Mouse (Mus musculus) liver, embryonic 14.5 days (tissue): ENCODE data around the gene Dupd1. TPM values are rescaled to one million over a fixed set of nuclear protein-coding genes. Genes with fewer than 3 reads are reported as not detected.

ENCODE experiments used
- ATAC-seq: fragments of 200-750 bp; cut with Nextera tagmentation; 2 replicates; pipeline ENCODE4 v1.8.0; 2017; ENCODE audit warnings: moderate number of reproducible peaks, mild to moderate bottlenecking, moderate library complexity; ENCODE audit not compliant: insufficient read depth
- DNase-seq, 3 experiments: peaks; one replicate each; pipeline ENCODE4 v3.0.0-alpha.2; 2012 to 2013; ENCODE audit warnings: low read depth in 3 of 3, low spot score in 3 of 3
- H3K27ac ChIP-seq: fragments of 300-500 bp; sonication (generic); 2 replicates; pipeline ENCODE4 v1.5.1; 2014; ENCODE audit warnings: moderate library complexity, mild to moderate bottlenecking, control low read depth, inconsistent platforms
- H3K27me3 ChIP-seq: fragments of 300-500 bp; sonication (generic); 2 replicates; pipeline ENCODE4 v1.6.1; 2014; ENCODE audit warnings: mild to moderate bottlenecking, low read length, moderate library complexity; ENCODE audit not compliant: control insufficient read depth, insufficient read depth
- H3K36me3 ChIP-seq: fragments of 300-500 bp; sonication (generic); replicated peaks from 2 replicates; pipeline ENCODE4 v1.6.1; 2014; ENCODE audit warnings: low read depth; ENCODE audit not compliant: control insufficient read depth, insufficient read depth
- H3K4me1 ChIP-seq, 2 experiments: fragments of 200-500 bp in 1 of 2; fragments of 300-500 bp in 1 of 2; sonication (generic) in 1 of 2; replicated peaks; 2 replicates each; pipeline ENCODE4 v1.6.1; 2012 to 2014; ENCODE audit warnings: antibody characterized with exemption in 1 of 2, inconsistent platforms in 1 of 2, low read length in 1 of 2; ENCODE audit not compliant: control insufficient read depth in 2 of 2, insufficient read depth in 2 of 2
- H3K4me2 ChIP-seq: fragments of 300-500 bp; sonication (generic); 2 replicates; pipeline ENCODE4 v1.6.1; 2014; ENCODE audit warnings: low read depth, mild to moderate bottlenecking, control low read depth, moderate library complexity
- H3K4me3 ChIP-seq, 2 experiments: fragments of 200-500 bp in 1 of 2; fragments of 300-500 bp in 1 of 2; sonication (generic) in 1 of 2; 2 replicates each; pipeline ENCODE4 v1.5.1; 2012 to 2014; ENCODE audit warnings: low read depth in 2 of 2, low read length in 2 of 2, mild to moderate bottlenecking in 2 of 2, control low read depth in 1 of 2, inconsistent platforms in 1 of 2, moderate library complexity in 1 of 2; ENCODE audit not compliant: insufficient read depth in 1 of 2
- H3K9ac ChIP-seq: fragments of 300-500 bp; sonication (generic); replicated peaks from 2 replicates; pipeline ENCODE4 v1.6.1; 2014; ENCODE audit warnings: mild to moderate bottlenecking, control low read depth, moderate library complexity
- H3K9me3 ChIP-seq: fragments of 300-500 bp; sonication (generic); 2 replicates; pipeline ENCODE4 v1.6.1; 2016; ENCODE audit warnings: low read length, mixed read lengths; ENCODE audit not compliant: control insufficient read depth
- CTCF ChIP-seq: IDR thresholded peaks from 2 replicates; pipeline ENCODE4 v1.5.1; 2016; ENCODE audit warnings: antibody characterized with exemption, low read depth, control low read depth
- EP300 ChIP-seq: IDR thresholded peaks from 2 replicates; pipeline ENCODE4 v1.6.1; 2016; ENCODE audit warnings: antibody characterized with exemption, low read depth
- WGBS: fragments of 180-500 bp; shearing (Covaris S2); extraction: QIAGEN DNeasy Blood & Tissue Kit; methylation state at CpG from one replicate; pipeline ENCODE4 v1.1.7; 2014; ENCODE audit not compliant: insufficient replicate concordance; 5-methylcytosine and 5-hydroxymethylcytosine counted together
- polyA plus RNA-seq, 2 experiments: library from polyadenylated mRNA; depleted of rRNA in 1 of 2; stranded (reverse) in 1 of 2; unstranded in 1 of 2; fragments of >200 nt; fragmentation: Nextera tagmentation in 1 of 2; extraction: Ambion mirVana in 1 of 2; gene quantifications; 2 replicates each; pipeline versions ENCODE4 v1.2.1 to v1.2.3; 2012 to 2014

The Dupd1 gene
- polyA plus RNA-seq, 2 experiments = not detected

GRCm38 (mm10) chr14:21653813-21654212 lies 60.6 kb downstream of the Dupd1 start:
- no peak for ATAC-seq
- H3K4me2 ChIP-seq = no peak overlapping the region
- no peaks in the 10 kb centered on the region for H3K9me3 ChIP-seq
- 27% methylated on average over 2 of the region's 2 CpGs for WGBS
- H3K4me3 ChIP-seq = no peak overlapping the region
- no peaks in the 10 kb centered on the region for H3K36me3 ChIP-seq
- no peaks in the 10 kb centered on the region for H3K27me3 ChIP-seq
- no peaks in the 10 kb centered on the region for H3K4me1 ChIP-seq
- H3K9ac ChIP-seq = no peak overlapping the region
- no peak for DNase-seq
- TF ChIP-seq CTCF (no peak), EP300 (no peak)
- no peak overlapping the region for H3K27ac ChIP-seq

GRCm38 (mm10) chr14:21640806-21641435 lies 73.5 kb downstream of the Dupd1 start:
- Histone ChIP-seq H3K4me2 (no peak overlapping the region), H3K36me3 (no peaks in the 10 kb centered on the region), H3K4me3 (no peak overlapping the region), H3K27ac (no peak overlapping the region), H3K9me3 (no peaks in the 10 kb centered on the region), H3K4me1 (no peaks in the 10 kb centered on the region), H3K27me3 (no peaks in the 10 kb centered on the region), H3K9ac (no peak overlapping the region)
- ATAC-seq = no peak
- 71% methylated on average over 4 of the region's 4 CpGs for WGBS
- TF ChIP-seq CTCF (no peak), EP300 (no peak)
- DNase-seq = no peak

GRCm38 (mm10) chr14:21636548-21636947 lies 77.8 kb downstream of the Dupd1 start:
- no peaks in the 10 kb centered on the region for H3K9me3 ChIP-seq
- no peak overlapping the region for H3K4me3 ChIP-seq
- no peaks in the 10 kb centered on the region for H3K27me3 ChIP-seq
- H3K9ac ChIP-seq = no peak overlapping the region
- TF ChIP-seq CTCF (no peak), EP300 (no peak)
- no peak overlapping the region for H3K27ac ChIP-seq
- ATAC-seq = no peak
- no peaks in the 10 kb centered on the region for H3K4me1 ChIP-seq
- no peak for DNase-seq
- H3K4me2 ChIP-seq = no peak overlapping the region
- H3K36me3 ChIP-seq = no peaks in the 10 kb centered on the region
- WGBS = 67% methylated on average over 6 of the region's 6 CpGs

GRCm38 (mm10) chr14:21631665-21632200 lies 82.6 kb downstream of the Dupd1 start:
- TF ChIP-seq EP300 (no peak), CTCF (no peak)
- no peaks in the 10 kb centered on the region for H3K9me3 ChIP-seq

More at GRCm38 (mm10) chr14:21631665-21632200, 82.6 kb downstream of the Dupd1 start:
- Histone ChIP-seq H3K4me2 (no peak overlapping the region), H3K36me3 (no peaks in the 10 kb centered on the region), H3K4me3 (no peak overlapping the region), H3K27me3 (no peaks in the 10 kb centered on the region), H3K9ac (no peak overlapping the region), H3K27ac (no peak overlapping the region), H3K4me1 (no peaks in the 10 kb centered on the region)
- ATAC-seq = no peak
- no peak for DNase-seq
- 65% methylated on average over 5 of the region's 5 CpGs for WGBS

Other genes starting within 250 kb of the Dupd1 start
- 1.3 and 1.4 TPM in 2 replicates for gene Kat6b, start 233.1 kb downstream of the Dupd1 start, polyA plus RNA-seq (2012; rRNA removed)
- gene Kat6b, start 233.1 kb downstream of the Dupd1 start, polyA plus RNA-seq (2014; fragmentation: Nextera tagmentation; extraction: Ambion mirVana) = 0.93 and 1.4 TPM in 2 replicates
- gene Samd8, start 36.0 kb upstream of the Dupd1 start, polyA plus RNA-seq (2012; rRNA removed) = 1.9 and 2.6 TPM in 2 replicates
- gene Samd8, start 36.0 kb upstream of the Dupd1 start, polyA plus RNA-seq (2014; fragmentation: Nextera tagmentation; extraction: Ambion mirVana) = 2.7 TPM in 2 replicates
- 0.04 TPM in 1 of 2 replicates, not detected in the other for gene Dusp13, start 36.6 kb upstream of the Dupd1 start, polyA plus RNA-seq (2012; rRNA removed)
- gene Dusp13, start 36.6 kb upstream of the Dupd1 start, polyA plus RNA-seq (2014; fragmentation: Nextera tagmentation; extraction: Ambion mirVana) = not detected in 2 replicates
- gene Vdac2, start 110.7 kb upstream of the Dupd1 start, polyA plus RNA-seq (2012; rRNA removed) = 54.2 and 80.9 TPM in 2 replicates
- gene Vdac2, start 110.7 kb upstream of the Dupd1 start, polyA plus RNA-seq (2014; fragmentation: Nextera tagmentation; extraction: Ambion mirVana) = 126 and 134 TPM in 2 replicates
- 12.0 and 14.3 TPM in 2 replicates for gene Comtd1, start 134.4 kb upstream of the Dupd1 start, polyA plus RNA-seq (2012; rRNA removed)
- 24.4 and 25.8 TPM in 2 replicates for gene Comtd1, start 134.4 kb upstream of the Dupd1 start, polyA plus RNA-seq (2014; fragmentation: Nextera tagmentation; extraction: Ambion mirVana)